Mouse (Mus musculus) left cerebral cortex, postnatal 10 days (tissue): Measurements from ENCODE around the gene Spp2. TPM values are rescaled to one million over a fixed set of nuclear protein-coding genes. Genes with fewer than 3 reads are reported as not detected.
A peak's percentile ranks its signal among the peaks of the same experiment; 100 is the strongest.

Experiments
- DNase-seq, 2 experiments: peaks; one replicate each; pipeline ENCODE4 v3.0.0; 2021 to 2022; ENCODE audit warnings: low spot score in 2 of 2, mixed read lengths in 1 of 2; ENCODE audit errors: extremely low spot score in 1 of 2
- intact Hi-C: fragments of 180-260 bp; cut with DNase I; formaldehyde crosslinking; loops from one replicate; pipeline ENCODE4 v1.15.1; 2025
- total RNA-seq, 2 experiments: library from RNA; stranded (reverse); gene quantifications; 2 replicates each; pipeline ENCODE4 v1.2.3; 2021

The Spp2 gene
- total RNA-seq, 2 experiments from 2014 or later: 0.56 TPM; not detected in 1

- intact Hi-C loops: no loop called here
Measured at GRCm38 (mm10) chr1:88461096-88461495, 54.3 kb downstream of the Spp2 start.

GRCm38 (mm10) chr1:88462484-88462883, 55.7 kb downstream of the Spp2 start:
- DNase-seq: peak in 1 of 2 experiments; percentile 26
- intact Hi-C loops: no loop called here

More at GRCm38 (mm10) chr1:88461096-88461495, 54.3 kb downstream of the Spp2 start:
- DNase-seq: no peak

GRCm38 (mm10) chr1:88463241-88463640, 56.5 kb downstream of the Spp2 start:
- no peak for DNase-seq
- intact Hi-C loops: no loop called here

GRCm38 (mm10) chr1:88464109-88464905, 57.5 kb downstream of the Spp2 start:
- intact Hi-C loops: no loop called here
- DNase-seq: no peak

- DNase-seq: peak in 1 of 2 experiments; percentile 25
- intact Hi-C loops: no loop called here
Measured at GRCm38 (mm10) chr1:88465722-88466121, 59.0 kb downstream of the Spp2 start.

- intact Hi-C loops: no loop called here
Measured at GRCm38 (mm10) chr1:88466325-88467064, 59.7 kb downstream of the Spp2 start.

GRCm38 (mm10) chr1:88467866-88468265, 61.1 kb downstream of the Spp2 start:
- no peak for DNase-seq
- intact Hi-C loops: no loop called here

More at GRCm38 (mm10) chr1:88466325-88467064, 59.7 kb downstream of the Spp2 start:
- no peak for DNase-seq

GRCm38 (mm10) chr1:88468335-88468734, 61.6 kb downstream of the Spp2 start:
- intact Hi-C loops: no loop called here
- no peak for DNase-seq

GRCm38 (mm10) chr1:88469746-88470145, 63.0 kb downstream of the Spp2 start:
- intact Hi-C loops: no loop called here
- DNase-seq: no peak

GRCm38 (mm10) chr1:88472258-88472657, 65.5 kb downstream of the Spp2 start:
- DNase-seq: no peak
- intact Hi-C loops: no loop called here

GRCm38 (mm10) chr1:88473899-88474298, 67.1 kb downstream of the Spp2 start:
- DNase-seq: no peak
- intact Hi-C loops: no loop called here

- intact Hi-C loops: no loop called here
- no peak for DNase-seq
Measured at GRCm38 (mm10) chr1:88474598-88474997, 67.8 kb downstream of the Spp2 start.

GRCm38 (mm10) chr1:88475502-88475953, 68.8 kb downstream of the Spp2 start:
- intact Hi-C loops: no loop called here
- DNase-seq: no peak

Other genes with a start within 250 kb of the Spp2 start
- gene Ugt1a5, start 240.9 kb upstream of the Spp2 start, total RNA-seq: not detected
- gene Ugt1a2, start 206.4 kb upstream of the Spp2 start, total RNA-seq: under 1 TPM in 1 of 2 experiments, not detected in 1; 0.17 TPM
- 1 to 10 TPM; 3.9 to 5.0 TPM for gene Dnajb3, start 201.2 kb upstream of the Spp2 start, total RNA-seq
- not detected for gene Ugt1a1, start 195.0 kb upstream of the Spp2 start, total RNA-seq
- gene Mroh2a, start 180.0 kb upstream of the Spp2 start, total RNA-seq: under 1 TPM; 0.06 to 0.20 TPM
- gene Hjurp, start 129.3 kb upstream of the Spp2 start, total RNA-seq: 10 to 100 TPM; 42.0 to 44.4 TPM
- gene Trpm8, start 129.3 kb upstream of the Spp2 start, total RNA-seq: 1 to 10 TPM; 1.2 to 1.5 TPM
- gene Glrp1, start 103.1 kb downstream of the Spp2 start, total RNA-seq: under 1 TPM in 1 of 2 experiments, not detected in 1; 0.18 TPM